Mouse (Mus musculus) heart, adult 10 weeks (tissue): Measurements from ENCODE around the gene Omt2b. TPM values are rescaled to one million over a fixed set of nuclear protein-coding genes. Genes with fewer than 3 reads are reported as not detected.

ENCODE experiments used
- polyA plus RNA-seq: library from polyadenylated mRNA; stranded (reverse); fragments of 350-450 nt; fragmentation: Illumina TruSeq; extraction: RNeasy Lipid Tissue Mini Kit (QIAGEN cat#74804); gene quantifications from one replicate; pipeline ENCODE4 v1.2.3, GENCODE M21; 2014; ENCODE audit warnings: low read depth, low replicate concordance

The Omt2b gene
- polyA plus RNA-seq: not detected

GRCm38 (mm10) chr9:78327289-78327688 lies at the start of gene Omt2b:
Gene Omt2b (plus strand): TSS chr9:78327589.

GRCm38 (mm10) chr9:78289723-78290122 lies 37.7 kb upstream of the Omt2b start, which contains the start of gene Gm10639:
Gene Gm10639 (plus strand): TSS chr9:78289923.

GRCm38 (mm10) chr9:78314696-78315095 lies 12.7 kb upstream of the Omt2b start, which contains the start of gene Omt2a:
Gene Omt2a (minus strand): TSS chr9:78314796.

GRCm38 (mm10) chr9:78355611-78356010 lies 28.2 kb downstream of the Omt2b start, which contains the start of gene Gsta2:
Gene Gsta2 (minus strand): TSS chr9:78355788.

GRCm38 (mm10) chr9:78367959-78368358 lies 40.6 kb downstream of the Omt2b start, which contains the start of gene Dppa5a:
Gene Dppa5a (minus strand): TSS chr9:78368177.

GRCm38 (mm10) chr9:78378113-78378785 lies 50.9 kb downstream of the Omt2b start, which contains the start of gene Ooep:
Gene Ooep (minus strand): TSS chr9:78378725.

Other genes starting within 250 kb of the Omt2b start
- gene Fbxo9, start 218.5 kb upstream of the Omt2b start, polyA plus RNA-seq: 50.4 TPM
- gene Ick, start 218.4 kb upstream of the Omt2b start, polyA plus RNA-seq: 10.2 TPM
- 131 TPM for gene Gsta4, start 144.8 kb upstream of the Omt2b start, polyA plus RNA-seq
- gene Gsta1, start 96.9 kb upstream of the Omt2b start, polyA plus RNA-seq: 8.0 TPM
- 5.5 TPM for gene Gm3776, start 70.5 kb upstream of the Omt2b start, polyA plus RNA-seq
- not detected for gene Gm10639, start 37.7 kb upstream of the Omt2b start, polyA plus RNA-seq
- gene Omt2a, start 12.8 kb upstream of the Omt2b start, polyA plus RNA-seq: not detected
- gene Gsta2, start 28.2 kb downstream of the Omt2b start, polyA plus RNA-seq: not detected
- not detected for gene Dppa5a, start 40.6 kb downstream of the Omt2b start, polyA plus RNA-seq
- not detected for gene Ooep, start 51.1 kb downstream of the Omt2b start, polyA plus RNA-seq
- not detected for gene Ddx43, start 68.2 kb downstream of the Omt2b start, polyA plus RNA-seq
- gene Cgas, start 115.6 kb downstream of the Omt2b start, polyA plus RNA-seq: 0.58 TPM
- gene Mto1, start 120.6 kb downstream of the Omt2b start, polyA plus RNA-seq: 30.0 TPM
- not detected for gene Gm17324, start 121.2 kb downstream of the Omt2b start, polyA plus RNA-seq
- 1,325 TPM for gene Eef1a1, start 161.6 kb downstream of the Omt2b start, polyA plus RNA-seq